Mouse (Mus musculus): ENCODE data around the gene Slc25a44. TPM values are rescaled to one million over a fixed set of nuclear protein-coding genes. Genes with fewer than 3 reads are reported as not detected.

The Slc25a44 gene
- polyA plus RNA-seq (2015; fragmentation: Nextera tagmentation; extraction: Ambion mirVana) = 30.4 and 31.7 TPM in 2 replicates

GRCm38 (mm10) chr3:88424605-88425329 is at the start of gene Slc25a44:
TSS of gene Slc25a44 (minus strand) at chr3:88425139.
- no peaks in the 10 kb centered on the region for H3K9me3 ChIP-seq (ENCODE audit: control insufficient read depth)
- H3K27me3 ChIP-seq (replicated peaks; ENCODE audit: control insufficient read depth, insufficient read depth, low read length) = no peaks in the 10 kb centered on the region
- H3K4me1 ChIP-seq (replicated peaks; ENCODE audit: control insufficient read depth, insufficient read depth, low read length) = 0 out of 2 replicates have a peak, but pooled peaks cover 11% of the 10 kb centered on the region
- H3K4me3 ChIP-seq (ENCODE audit: low read depth, low read length) = peak within 1 kb of the TSS; percentile 68
- H3K27ac ChIP-seq (ENCODE audit: low read depth, low read length) = peak within 1 kb of the TSS; percentile 41; the same call in 1 of the 2 replicates
- ATAC-seq = peak; percentile 94
- peaks cover 17% of the 10 kb centered on the region for H3K36me3 ChIP-seq (ENCODE audit: control insufficient read depth, insufficient read depth)
- 1% methylated on average over 35 of the region's 35 CpGs for WGBS
- peak within 1 kb of the TSS; percentile 95 for H3K4me2 ChIP-seq (replicated peaks; ENCODE audit: low read depth)
- peak within 1 kb of the TSS; percentile 59 for H3K9ac ChIP-seq (ENCODE audit: low read depth, low read length)
- TF ChIP-seq CTCF (IDR thresholded peaks at IDR 0.05; ENCODE audit: low read depth) = no peak

GRCm38 (mm10) chr3:88473571-88473970 is 48.6 kb upstream of the Slc25a44 start:
- Histone ChIP-seq H3K4me2 (replicated peaks; ENCODE audit: low read depth) (no peak overlapping the region), H3K9ac (ENCODE audit: low read depth, low read length) (no peak overlapping the region), H3K4me1 (replicated peaks; ENCODE audit: control insufficient read depth, insufficient read depth, low read length) (no peaks in the 10 kb centered on the region), H3K36me3 (ENCODE audit: control insufficient read depth, insufficient read depth) (no peaks in the 10 kb centered on the region), H3K27me3 (replicated peaks; ENCODE audit: control insufficient read depth, insufficient read depth, low read length) (no peaks in the 10 kb centered on the region), H3K4me3 (ENCODE audit: low read depth, low read length) (no peak overlapping the region), H3K27ac (ENCODE audit: low read depth, low read length) (no peak overlapping the region), H3K9me3 (ENCODE audit: control insufficient read depth) (no peaks in the 10 kb centered on the region)
- ATAC-seq = no peak
- 79% methylated on average over 1 of the region's 1 CpGs for WGBS
- TF ChIP-seq CTCF (IDR thresholded peaks at IDR 0.05; ENCODE audit: low read depth) = no peak

GRCm38 (mm10) chr3:88473020-88473419 is 48.1 kb upstream of the Slc25a44 start:
- Histone ChIP-seq H3K36me3 (ENCODE audit: control insufficient read depth, insufficient read depth) (no peaks in the 10 kb centered on the region), H3K27me3 (replicated peaks; ENCODE audit: control insufficient read depth, insufficient read depth, low read length) (no peaks in the 10 kb centered on the region), H3K4me2 (replicated peaks; ENCODE audit: low read depth) (no peak overlapping the region), H3K27ac (ENCODE audit: low read depth, low read length) (no peak overlapping the region), H3K4me1 (replicated peaks; ENCODE audit: control insufficient read depth, insufficient read depth, low read length) (no peaks in the 10 kb centered on the region), H3K9ac (ENCODE audit: low read depth, low read length) (no peak overlapping the region), H3K4me3 (ENCODE audit: low read depth, low read length) (no peak overlapping the region), H3K9me3 (ENCODE audit: control insufficient read depth) (no peaks in the 10 kb centered on the region)
- ATAC-seq = no peak
- TF ChIP-seq CTCF (IDR thresholded peaks at IDR 0.05; ENCODE audit: low read depth) = no peak
- WGBS = 60% methylated on average over 5 of the region's 5 CpGs

- peak; percentile 57 for ATAC-seq
- Histone ChIP-seq H3K27me3 (replicated peaks; ENCODE audit: control insufficient read depth, insufficient read depth, low read length) (no peaks in the 10 kb centered on the region), H3K9ac (ENCODE audit: low read depth, low read length) (no peak overlapping the region), H3K4me1 (replicated peaks; ENCODE audit: control insufficient read depth, insufficient read depth, low read length) (no peaks in the 10 kb centered on the region; the same call in 1 of the 2 replicates), H3K4me2 (replicated peaks; ENCODE audit: low read depth) (no peak overlapping the region), H3K36me3 (ENCODE audit: control insufficient read depth, insufficient read depth) (no peaks in the 10 kb centered on the region), H3K9me3 (ENCODE audit: control insufficient read depth) (no peaks in the 10 kb centered on the region), H3K27ac (ENCODE audit: low read depth, low read length) (no peak overlapping the region), H3K4me3 (ENCODE audit: low read depth, low read length) (no peak overlapping the region)
- TF ChIP-seq CTCF (IDR thresholded peaks at IDR 0.05; ENCODE audit: low read depth) = no peak
- 19% methylated on average over 10 of the region's 10 CpGs for WGBS
Measured at GRCm38 (mm10) chr3:88470943-88471479, 46.1 kb upstream of the Slc25a44 start.

- Histone ChIP-seq H3K9me3 (ENCODE audit: control insufficient read depth) (no peaks in the 10 kb centered on the region), H3K4me1 (replicated peaks; ENCODE audit: control insufficient read depth, insufficient read depth, low read length) (no peaks in the 10 kb centered on the region; the same call in 1 of the 2 replicates), H3K27me3 (replicated peaks; ENCODE audit: control insufficient read depth, insufficient read depth, low read length) (no peaks in the 10 kb centered on the region), H3K4me2 (replicated peaks; ENCODE audit: low read depth) (no peak overlapping the region), H3K36me3 (ENCODE audit: control insufficient read depth, insufficient read depth) (no peaks in the 10 kb centered on the region), H3K4me3 (ENCODE audit: low read depth, low read length) (no peak overlapping the region), H3K9ac (ENCODE audit: low read depth, low read length) (no peak overlapping the region), H3K27ac (ENCODE audit: low read depth, low read length) (no peak overlapping the region)
- no peak for ATAC-seq
- no peak for TF ChIP-seq CTCF (IDR thresholded peaks at IDR 0.05; ENCODE audit: low read depth)
- WGBS = 90% methylated on average over 2 of the region's 2 CpGs
Measured at GRCm38 (mm10) chr3:88469466-88469865, 44.5 kb upstream of the Slc25a44 start.

- ATAC-seq = peak; percentile 55; the same call in 1 of the 2 replicates
- 26% methylated on average over 16 of the region's 16 CpGs for WGBS
- Histone ChIP-seq H3K36me3 (ENCODE audit: control insufficient read depth, insufficient read depth) (no peaks in the 10 kb centered on the region), H3K9ac (ENCODE audit: low read depth, low read length) (no peak overlapping the region), H3K27me3 (replicated peaks; ENCODE audit: control insufficient read depth, insufficient read depth, low read length) (no peaks in the 10 kb centered on the region), H3K27ac (ENCODE audit: low read depth, low read length) (no peak overlapping the region), H3K9me3 (ENCODE audit: control insufficient read depth) (no peaks in the 10 kb centered on the region), H3K4me2 (replicated peaks; ENCODE audit: low read depth) (no peak overlapping the region), H3K4me1 (replicated peaks; ENCODE audit: control insufficient read depth, insufficient read depth, low read length) (no peaks in the 10 kb centered on the region; the same call in 1 of the 2 replicates), H3K4me3 (ENCODE audit: low read depth, low read length) (no peak overlapping the region)
- TF ChIP-seq CTCF (IDR thresholded peaks at IDR 0.05; ENCODE audit: low read depth) = peak; percentile 96
Measured at GRCm38 (mm10) chr3:88467116-88467824, 42.3 kb upstream of the Slc25a44 start.

All from intestine, postnatal 0 days (tissue).